9 mouse cellular contexts compared by ENCODE assay signal in the genomic region with DNA sequence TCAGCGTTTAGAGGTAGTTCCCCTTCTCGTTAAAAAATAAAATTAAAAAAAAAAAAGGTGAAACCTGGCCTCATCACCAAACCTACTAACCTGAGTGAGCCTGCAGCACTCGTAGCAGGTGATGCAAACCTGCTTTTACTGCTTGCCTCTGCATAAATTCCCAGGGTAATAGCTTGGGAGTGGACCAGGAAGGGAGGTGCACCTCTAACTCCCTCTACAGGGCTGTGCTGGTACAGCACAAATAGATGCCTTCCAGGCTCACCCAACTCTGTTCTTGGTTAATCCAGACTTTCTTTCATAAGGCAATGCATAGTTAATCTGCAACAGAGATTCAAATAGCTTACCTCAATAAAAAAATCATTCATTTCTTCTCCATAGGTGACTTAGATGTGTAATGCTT.
A peak's percentile ranks its signal among the peaks of the same experiment; 100 is the strongest.
DNase-seq lines count a peak whose midpoint lies in the region; ATAC-seq and TF ChIP-seq lines count a peak whose summit lies in the region.
"Had no signal": no experiment of that assay in that cellular context is flagged by ENCODE, and none has a peak within 500 bp of the region (broad histone marks: within the 10 kb centered on the region; RNA-seq: fewer than 3 reads in every experiment).

No protein-coding gene starts in this region.

- no peaks in the 10 kb centered on the region for H3K27me3 ChIP-seq in intestine, postnatal 0 days (replicated peaks; ENCODE audit: control insufficient read depth, insufficient read depth, low read length)
- H3K27me3 ChIP-seq in intestine, embryonic 16.5 days (replicated peaks; ENCODE audit: control insufficient read depth, insufficient read depth, low read length), result no peaks in the 10 kb centered on the region
- H3K27me3 ChIP-seq in CH12.LX (replicated peaks), result no peaks in the 10 kb centered on the region
- no peaks in the 10 kb centered on the region for H3K27me3 ChIP-seq in midbrain, embryonic 14.5 days (ENCODE audit: control insufficient read depth, insufficient read depth, low read length)
- no peaks in the 10 kb centered on the region for H3K27me3 ChIP-seq in heart, embryonic 11.5 days (ENCODE audit: control insufficient read depth, insufficient read depth, low read length)
- H3K27me3 ChIP-seq: embryonic facial prominence, embryonic 13.5 days had no signal

- in situ Hi-C loops in CH12.LX (cut with MboI; ENCODE audit: low pct_ligation_motif_present, low pct_unique_long_range_greater_than_20kb, low sequenced_read_pairs), result loop anchor here (5.0 kb wide), 1 partner anchor 68 kb away; no protein-coding TSS in a partner anchor

- DNase-seq in CH12.LX (ENCODE audit: extremely low read depth), result peak; percentile 44
- DNase-seq in adipocyte (ENCODE audit: low spot score), result peak; percentile 21
- DNase-seq in induced T-regulatory cell, adult 2 months (ENCODE audit: low read depth), result peak; percentile 7
- no peak for DNase-seq in midbrain, embryonic 14.5 days

- no peak overlapping the region for H3K27ac ChIP-seq in intestine, postnatal 0 days (ENCODE audit: low read depth, low read length)
- no peak overlapping the region for H3K27ac ChIP-seq in intestine, embryonic 16.5 days (ENCODE audit: low read length)
- no peak overlapping the region for H3K27ac ChIP-seq in CH12.LX (ENCODE audit: insufficient read depth, low read depth)
- no peak overlapping the region for H3K27ac ChIP-seq in midbrain, embryonic 14.5 days (replicated peaks; ENCODE audit: low read depth, low read length)
- H3K27ac ChIP-seq in heart, embryonic 11.5 days (ENCODE audit: low read depth, low read length), result no peak overlapping the region
- H3K27ac ChIP-seq: embryonic facial prominence, embryonic 13.5 days had no signal

- ATAC-seq in intestine, postnatal 0 days, result no peak
- ATAC-seq in intestine, embryonic 16.5 days, result no peak
- no peak for ATAC-seq in midbrain, embryonic 14.5 days (ENCODE audit: low FRiP score, low TSS enrichment)
- ATAC-seq in heart, embryonic 11.5 days (replicated peaks; ENCODE audit: insufficient number of reproducible peaks, low FRiP score, low TSS enrichment), result no peak
- ATAC-seq in activated CD4-positive, CD25-positive, alpha-beta regulatory T cell, adult 4 months, result no peak

- dilution Hi-C loops in CH12.LX (cut with MboI; ENCODE audit: extremely low pct_ligation_motif_present, extremely low pct_unique_long_range_greater_than_20kb, low sequenced_read_pairs), result no loop called here

- TF ChIP-seq POLR2A in CH12.LX (IDR thresholded peaks at IDR 0.05; ENCODE audit: low read depth, low read length), result no peak

- no peak overlapping the region for H3K4me2 ChIP-seq in intestine, postnatal 0 days (replicated peaks; ENCODE audit: low read depth)
- no peak overlapping the region for H3K4me2 ChIP-seq in intestine, embryonic 16.5 days (ENCODE audit: low read depth, low read length)
- no peak overlapping the region for H3K4me2 ChIP-seq in CH12.LX (ENCODE audit: insufficient read depth, low read depth, poor library complexity, severe bottlenecking)
- H3K4me2 ChIP-seq in midbrain, embryonic 14.5 days (ENCODE audit: low read length), result no peak overlapping the region
- no peak overlapping the region for H3K4me2 ChIP-seq in heart, embryonic 11.5 days
- H3K4me2 ChIP-seq: embryonic facial prominence, embryonic 13.5 days had no signal

- WGBS in intestine, postnatal 0 days, result 25% methylated on average over 3 of the region's 3 CpGs
- 23% methylated on average over 3 of the region's 3 CpGs for WGBS in intestine, embryonic 16.5 days
- WGBS in midbrain, embryonic 14.5 days, result 25% methylated on average over 3 of the region's 3 CpGs
- WGBS in heart, embryonic 11.5 days (ENCODE audit: insufficient replicate concordance), result 37% methylated on average over 3 of the region's 3 CpGs

- TF ChIP-seq EP300 in CH12.LX (IDR thresholded peaks at IDR 0.05; ENCODE audit: low read length), result no peak

- peak; percentile 70 for TF ChIP-seq CTCF in intestine, postnatal 0 days (IDR thresholded peaks at IDR 0.05; ENCODE audit: low read depth)
- TF ChIP-seq CTCF in CH12.LX (conservative IDR thresholded peaks at IDR 0.05 in 1 of 2, IDR thresholded peaks at IDR 0.05 in 1 of 2; ENCODE audit: low read depth in 2 of 2, low read length in 2 of 2), result peak; percentile 56 to 57

- no peaks in the 10 kb centered on the region for H3K9me3 ChIP-seq in intestine, postnatal 0 days (ENCODE audit: control insufficient read depth)
- no peaks in the 10 kb centered on the region for H3K9me3 ChIP-seq in intestine, embryonic 16.5 days (ENCODE audit: control insufficient read depth, low read length)
- no peaks in the 10 kb centered on the region for H3K9me3 ChIP-seq in CH12.LX (replicated peaks; ENCODE audit: low read length)
- no peaks in the 10 kb centered on the region for H3K9me3 ChIP-seq in midbrain, embryonic 14.5 days (ENCODE audit: control insufficient read depth, low read length)
- no peaks in the 10 kb centered on the region for H3K9me3 ChIP-seq in heart, embryonic 11.5 days (replicated peaks; ENCODE audit: control insufficient read depth, low read length)
- H3K9me3 ChIP-seq: embryonic facial prominence, embryonic 13.5 days had no signal

- H3K36me3 ChIP-seq in intestine, postnatal 0 days (ENCODE audit: control insufficient read depth, insufficient read depth), result no peaks in the 10 kb centered on the region
- no peaks in the 10 kb centered on the region for H3K36me3 ChIP-seq in intestine, embryonic 16.5 days (ENCODE audit: control insufficient read depth, insufficient read depth, low read length)
- H3K36me3 ChIP-seq in CH12.LX (replicated peaks in 1 of 2; ENCODE audit: control insufficient read depth in 1 of 2, insufficient read depth in 1 of 2, low read length in 1 of 2), result no peaks in the 10 kb centered on the region
- no peaks in the 10 kb centered on the region for H3K36me3 ChIP-seq in midbrain, embryonic 14.5 days (ENCODE audit: control insufficient read depth, insufficient read depth, low read length)
- no peaks in the 10 kb centered on the region for H3K36me3 ChIP-seq in heart, embryonic 11.5 days (ENCODE audit: control insufficient read depth, insufficient read depth, low read length)
- H3K36me3 ChIP-seq: embryonic facial prominence, embryonic 13.5 days had no signal

- TF ChIP-seq RAD21 in CH12.LX (IDR thresholded peaks at IDR 0.05; ENCODE audit: low read depth, low read length), result peak; percentile 61

- H3K4me1 ChIP-seq in intestine, postnatal 0 days (replicated peaks; ENCODE audit: control insufficient read depth, insufficient read depth, low read length), result no peaks in the 10 kb centered on the region
- H3K4me1 ChIP-seq in intestine, embryonic 16.5 days (ENCODE audit: control insufficient read depth, insufficient read depth, low read length), result no peaks in the 10 kb centered on the region
- peaks cover 2 to 54% of the 10 kb centered on the region in 2 experiments; a peak in 3 of 4 replicates for H3K4me1 ChIP-seq in CH12.LX (ENCODE audit: control insufficient read depth in 1 of 2, insufficient read depth in 2 of 2)
- no peaks in the 10 kb centered on the region for H3K4me1 ChIP-seq in midbrain, embryonic 14.5 days (ENCODE audit: control insufficient read depth, insufficient read depth, low read length)
- H3K4me1 ChIP-seq in heart, embryonic 11.5 days (ENCODE audit: control insufficient read depth, insufficient read depth, low read length), result peaks cover 24% of the 10 kb centered on the region; the same call in 1 of the 2 replicates

- no peaks in the 10 kb centered on the region for H3K79me2 ChIP-seq in CH12.LX (replicated peaks; ENCODE audit: control insufficient read depth, extremely low read depth, insufficient read depth, poor library complexity, severe bottlenecking)

- no peak overlapping the region for H3K4me3 ChIP-seq in intestine, postnatal 0 days (ENCODE audit: low read depth, low read length)
- no peak overlapping the region for H3K4me3 ChIP-seq in intestine, embryonic 16.5 days (ENCODE audit: low read length)
- no peak overlapping the region for H3K4me3 ChIP-seq in CH12.LX (replicated peaks in 1 of 3; ENCODE audit: low read depth in 2 of 3, low read length in 2 of 3, poor library complexity in 1 of 3)
- no peak overlapping the region for H3K4me3 ChIP-seq in midbrain, embryonic 14.5 days (replicated peaks; ENCODE audit: low read depth, low read length)
- H3K4me3 ChIP-seq in heart, embryonic 11.5 days (ENCODE audit: low read depth, low read length), result no peak overlapping the region
- H3K4me3 ChIP-seq: embryonic facial prominence, embryonic 13.5 days had no signal

- no peak overlapping the region for H3K9ac ChIP-seq in intestine, postnatal 0 days (ENCODE audit: low read depth, low read length)
- no peak overlapping the region for H3K9ac ChIP-seq in intestine, embryonic 16.5 days (ENCODE audit: low read depth, low read length)
- H3K9ac ChIP-seq in CH12.LX (ENCODE audit: insufficient read depth, low read depth), result no peak overlapping the region
- no peak overlapping the region for H3K9ac ChIP-seq in midbrain, embryonic 14.5 days (replicated peaks; ENCODE audit: low read length)
- no peak overlapping the region for H3K9ac ChIP-seq in heart, embryonic 11.5 days (ENCODE audit: low read depth, low read length)
- H3K9ac ChIP-seq: embryonic facial prominence, embryonic 13.5 days had no signal

TF ChIP-seq in CH12.LX, 34 proteins besides CTCF, POLR2A, EP300 and RAD21 (continues in another document):
- TF ChIP-seq E2F4 (IDR thresholded peaks at IDR 0.05; ENCODE audit: insufficient replicate concordance, low read depth, low read length) (no peak), POLR2AphosphoS2 (IDR thresholded peaks at IDR 0.05; ENCODE audit: low read depth, low read length) (no peak), MXI1 (IDR thresholded peaks at IDR 0.05; ENCODE audit: low read depth, low read length) (no peak), MYC (IDR thresholded peaks at IDR 0.05; ENCODE audit: low read depth, low read length) (no peak), MEF2A (IDR thresholded peaks at IDR 0.05; ENCODE audit: borderline replicate concordance, low read depth, low read length) (no peak), PAX5 (IDR thresholded peaks at IDR 0.05; ENCODE audit: low read length) (no peak), USF1 (IDR thresholded peaks at IDR 0.05; ENCODE audit: low read depth, low read length) (no peak), TCF12 (IDR thresholded peaks at IDR 0.05; ENCODE audit: low read depth, low read length) (no peak), CHD2 (IDR thresholded peaks at IDR 0.05; ENCODE audit: low read length) (no peak), USF2 (conservative IDR thresholded peaks at IDR 0.05; ENCODE audit: low read depth, low read length) (no peak), MAFK (IDR thresholded peaks at IDR 0.05; ENCODE audit: insufficient replicate concordance, low read length) (peak; percentile 17; the same call in 1 of the 2 replicates), NRF1 (IDR thresholded peaks at IDR 0.05; ENCODE audit: low read depth, low read length) (no peak), ZNF384 (IDR thresholded peaks at IDR 0.05; ENCODE audit: low read depth, low read length) (no peak), ZC3H11A (IDR thresholded peaks at IDR 0.05; ENCODE audit: low read depth, low read length) (no peak), SMC3 (IDR thresholded peaks at IDR 0.05; ENCODE audit: low read depth, low read length) (peak; percentile 37), JUN (IDR thresholded peaks at IDR 0.05; ENCODE audit: insufficient read depth, low read depth, low read length) (no peak), ELF1 (IDR thresholded peaks at IDR 0.05; ENCODE audit: low read depth, low read length) (0 out of 2 replicates have a peak, but pooled peaks have one; percentile 19)
